Mouse (Mus musculus) testis, adult 2 months (tissue): ENCODE measurements around the gene Armc8.

ENCODE experiments used
- CTCF ChIP-seq: fragments of 200-500 bp; IDR thresholded peaks from 2 replicates; pipeline ENCODE4 v1.5.1; 2012; ENCODE audit warnings: low read depth, mild to moderate bottlenecking, inconsistent platforms, low read length, moderate library complexity; ENCODE audit not compliant: control insufficient read depth, insufficient read depth, insufficient replicate concordance
- POLR2A ChIP-seq: fragments of 200-500 bp; IDR thresholded peaks from 2 replicates; pipeline ENCODE4 v1.6.1; 2012; ENCODE audit warnings: low read depth, mild to moderate bottlenecking, inconsistent platforms, low read length, moderate library complexity; ENCODE audit not compliant: control insufficient read depth

- no peak for TF ChIP-seq CTCF
- no peak for TF ChIP-seq POLR2A
Observed at GRCm38 (mm10) chr9:99554052-99554451, 14.6 kb downstream of the Armc8 start.
